Mouse (Mus musculus) lung, embryonic 14.5 days (tissue): ENCODE results near the gene Dnase1l1. TPM values are rescaled to one million over a fixed set of nuclear protein-coding genes. Genes with fewer than 3 reads are reported as not detected.
A peak's percentile ranks its signal among the peaks of the same experiment; 100 is the strongest.

ENCODE experiments used
- ATAC-seq: fragments of 200-750 bp; cut with Nextera tagmentation; 2 replicates; pipeline ENCODE4 v1.8.0; 2017; ENCODE audit warnings: mild to moderate bottlenecking, moderate TSS enrichment, moderate library complexity; ENCODE audit not compliant: insufficient read depth
- DNase-seq: peaks from one replicate; pipeline ENCODE4 v3.0.0-alpha.2; 2015
- H3K27ac ChIP-seq: fragments of 300-500 bp; sonication (generic); 2 replicates; pipeline ENCODE4 v1.5.1; 2014; ENCODE audit warnings: low read depth, mild to moderate bottlenecking, moderate library complexity
- H3K27me3 ChIP-seq: fragments of 300-500 bp; sonication (generic); 2 replicates; pipeline ENCODE4 v1.6.1; 2014; ENCODE audit warnings: low read length, control low read depth; ENCODE audit not compliant: insufficient read depth
- H3K36me3 ChIP-seq: fragments of 300-500 bp; sonication (generic); 2 replicates; pipeline ENCODE4 v1.6.1; 2014; ENCODE audit warnings: control low read depth; ENCODE audit not compliant: insufficient read depth
- H3K4me1 ChIP-seq: fragments of 300-500 bp; sonication (generic); 2 replicates; pipeline ENCODE4 v1.6.1; 2014; ENCODE audit warnings: antibody characterized with exemption, control low read depth; ENCODE audit not compliant: insufficient read depth
- H3K4me2 ChIP-seq: fragments of 300-500 bp; sonication (generic); 2 replicates; pipeline ENCODE4 v1.6.1; 2014; ENCODE audit warnings: mild to moderate bottlenecking
- H3K4me3 ChIP-seq: fragments of 300-500 bp; sonication (generic); 2 replicates; pipeline ENCODE4 v1.5.1; 2014; ENCODE audit warnings: low read depth, low read length
- H3K9ac ChIP-seq: fragments of 300-500 bp; sonication (generic); 2 replicates; pipeline ENCODE4 v1.6.1; 2014
- H3K9me3 ChIP-seq: fragments of 300-500 bp; sonication (generic); 2 replicates; pipeline ENCODE4 v1.6.1; 2016; ENCODE audit warnings: low read depth, low read length, control low read depth
- CTCF ChIP-seq: IDR thresholded peaks from 2 replicates; pipeline ENCODE4 v1.5.1; 2016; ENCODE audit warnings: antibody characterized with exemption, low read depth
- WGBS: fragments of 180-500 bp; shearing (Covaris S2); extraction: QIAGEN DNeasy Blood & Tissue Kit; methylation state at CpG from one replicate; pipeline ENCODE4 v1.1.7; 2014; 5-methylcytosine and 5-hydroxymethylcytosine counted together
- polyA plus RNA-seq: library from polyadenylated mRNA; unstranded; fragments of >200 nt; fragmentation: Nextera tagmentation; extraction: Ambion mirVana; gene quantifications from 2 replicates; pipeline ENCODE4 v1.2.1, GENCODE M21; 2014

The Dnase1l1 gene
- polyA plus RNA-seq, 1 experiment from 2014 or later: 11.0 TPM

- Histone ChIP-seq H3K4me1 (no peaks in the 10 kb centered on the region), H3K9ac (peak overlapping the region; percentile 50), H3K4me2 (peak overlapping the region; percentile 58), H3K9me3 (no peaks in the 10 kb centered on the region), H3K36me3 (peaks cover 10% of the 10 kb centered on the region; the same call in 1 of the 2 replicates), H3K27me3 (no peaks in the 10 kb centered on the region), H3K4me3 (peak overlapping the region; percentile 58), H3K27ac (peak overlapping the region; percentile 92)
- 20% methylated on average over 3 of the region's 3 CpGs for WGBS
- no peak for DNase-seq
- TF ChIP-seq CTCF: no peak
- ATAC-seq: peak; percentile 44
These were observed 12.4 kb downstream of the Dnase1l1 start for GRCm38 (mm10) chrX:74269736-74270061.

DNA sequence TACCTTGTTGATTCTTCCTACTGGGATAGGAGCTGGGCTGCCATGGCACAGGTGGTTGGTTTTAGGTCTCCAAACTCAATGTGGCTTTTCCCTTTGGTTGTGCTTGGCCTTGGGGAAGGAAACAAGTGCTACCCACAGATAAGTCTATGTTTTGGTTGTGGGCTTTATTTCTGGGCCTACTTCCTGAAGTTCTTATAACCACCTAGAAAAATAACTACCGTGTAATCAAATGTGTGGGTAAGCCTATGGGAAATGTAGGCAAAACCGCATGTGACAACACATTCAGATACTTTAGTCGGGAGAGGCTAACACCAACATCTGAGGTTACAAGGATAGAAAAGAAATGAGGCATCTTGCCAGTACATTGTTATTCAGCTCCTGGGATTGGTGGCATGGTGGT, 24.4 kb downstream of the Dnase1l1 start:
- Histone ChIP-seq H3K36me3 (peaks cover 28% of the 10 kb centered on the region), H3K27me3 (no peaks in the 10 kb centered on the region), H3K27ac (no peak overlapping the region), H3K4me1 (no peaks in the 10 kb centered on the region), H3K4me3 (no peak overlapping the region), H3K9ac (no peak overlapping the region), H3K9me3 (no peaks in the 10 kb centered on the region), H3K4me2 (no peak overlapping the region)
- ATAC-seq: no peak
- 99% methylated on average over 3 of the region's 3 CpGs for WGBS
- no peak for DNase-seq
- no peak for TF ChIP-seq CTCF

GRCm38 (mm10) chrX:74254888-74255565, 27.1 kb downstream of the Dnase1l1 start:
- H3K4me3 ChIP-seq: peak overlapping the region; percentile 62
- 19% methylated on average over 31 of the region's 31 CpGs for WGBS
- H3K4me1 ChIP-seq: no peaks in the 10 kb centered on the region
- ATAC-seq (peak; percentile 16; the same call in 1 of the 2 replicates), DNase-seq (no peak)
- peak overlapping the region; percentile 92 for H3K27ac ChIP-seq
- H3K9me3 ChIP-seq: no peaks in the 10 kb centered on the region
- H3K27me3 ChIP-seq: no peaks in the 10 kb centered on the region
- peak overlapping the region; percentile 76 for H3K9ac ChIP-seq
- no peak for TF ChIP-seq CTCF
- H3K4me2 ChIP-seq: peak overlapping the region; percentile 74
- peaks cover 28% of the 10 kb centered on the region for H3K36me3 ChIP-seq

- Histone ChIP-seq H3K4me3 (peak within 1 kb of the TSS; percentile 62), H3K27me3 (no peaks in the 10 kb centered on the region), H3K27ac (peak within 1 kb of the TSS; percentile 92), H3K9ac (peak within 1 kb of the TSS; percentile 76), H3K4me1 (no peaks in the 10 kb centered on the region), H3K4me2 (peak within 1 kb of the TSS; percentile 74), H3K36me3 (peaks cover 23% of the 10 kb centered on the region), H3K9me3 (no peaks in the 10 kb centered on the region)
- no peak for TF ChIP-seq CTCF
- 15% methylated on average over 39 of the region's 39 CpGs for WGBS
- peak; percentile 99 for ATAC-seq
- peak; percentile 95 for DNase-seq
These were observed 27.8 kb downstream of the Dnase1l1 start, which contains the start of gene Emd for GRCm38 (mm10) chrX:74254153-74254887. Gene Emd, plus strand, starts transcription at chrX:74254687.

GRCm38 (mm10) chrX:74249615-74250014, 32.5 kb downstream of the Dnase1l1 start, which contains the start of gene Flna:
Gene Flna, minus strand, starts transcription at chrX:74249820.
- TF ChIP-seq CTCF: no peak; the same call in none of the 2 replicates
- Histone ChIP-seq H3K27me3 (no peaks in the 10 kb centered on the region), H3K36me3 (no peaks in the 10 kb centered on the region), H3K4me1 (no peaks in the 10 kb centered on the region), H3K4me2 (peak within 1 kb of the TSS; percentile 61), H3K9ac (peak within 1 kb of the TSS; percentile 60), H3K27ac (peak within 1 kb of the TSS; percentile 83), H3K9me3 (no peaks in the 10 kb centered on the region), H3K4me3 (peak within 1 kb of the TSS; percentile 42)
- no peak for ATAC-seq
- DNase-seq: peak; percentile 76
- 9% methylated on average over 32 of the region's 38 CpGs for WGBS

DNA sequence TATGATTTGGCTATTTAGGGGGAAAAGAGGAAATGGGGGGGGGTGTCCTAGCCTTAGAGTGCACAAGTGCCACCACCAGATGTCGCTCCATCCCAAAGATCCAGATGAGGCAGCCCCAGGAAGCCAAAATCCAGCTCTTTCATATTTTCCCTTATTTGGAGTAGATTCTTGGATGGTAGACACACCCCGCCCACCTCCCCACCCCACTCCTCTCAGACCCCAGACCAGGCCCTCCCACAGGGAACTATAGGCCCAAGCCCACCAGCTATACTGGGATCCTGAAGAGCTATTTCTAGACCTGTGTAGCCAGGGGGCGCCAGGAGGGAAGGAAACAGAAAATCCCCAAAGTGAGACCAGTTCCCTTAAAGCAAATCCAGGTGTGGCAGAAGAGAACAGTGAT, 33.5 kb downstream of the Dnase1l1 start:
- Histone ChIP-seq H3K36me3 (peaks cover 4% of the 10 kb centered on the region; the same call in 1 of the 2 replicates), H3K4me3 (peak overlapping the region; percentile 42), H3K27ac (peak overlapping the region; percentile 83), H3K4me2 (peak overlapping the region; percentile 68), H3K27me3 (no peaks in the 10 kb centered on the region), H3K9me3 (no peaks in the 10 kb centered on the region), H3K4me1 (no peaks in the 10 kb centered on the region), H3K9ac (peak overlapping the region; percentile 60; the same call in 1 of the 2 replicates)
- peak; percentile 89 for DNase-seq
- peak; percentile 28 for ATAC-seq
- TF ChIP-seq CTCF: peak; percentile 65
- WGBS: 7% methylated on average over 3 of the region's 3 CpGs

- Histone ChIP-seq H3K4me1 (no peaks in the 10 kb centered on the region), H3K4me2 (peak overlapping the region; percentile 68), H3K36me3 (peaks cover 24% of the 10 kb centered on the region), H3K9ac (peak overlapping the region; percentile 40), H3K27me3 (no peaks in the 10 kb centered on the region), H3K9me3 (no peaks in the 10 kb centered on the region), H3K27ac (peak overlapping the region; percentile 90), H3K4me3 (peak overlapping the region; percentile 49)
- 16% methylated on average over 14 of the region's 15 CpGs for WGBS
- DNase-seq (no peak), ATAC-seq (peak; percentile 35)
- TF ChIP-seq CTCF: no peak
These were observed 35.4 kb downstream of the Dnase1l1 start for GRCm38 (mm10) chrX:74246693-74247092.
